Mouse (Mus musculus): Measurements from ENCODE around the gene Nhlrc3. TPM values are rescaled to one million over a fixed set of nuclear protein-coding genes. Genes with fewer than 3 reads are reported as not detected.

The Nhlrc3 gene
- polyA plus RNA-seq, 1 experiment: 9.9 TPM

DNA sequence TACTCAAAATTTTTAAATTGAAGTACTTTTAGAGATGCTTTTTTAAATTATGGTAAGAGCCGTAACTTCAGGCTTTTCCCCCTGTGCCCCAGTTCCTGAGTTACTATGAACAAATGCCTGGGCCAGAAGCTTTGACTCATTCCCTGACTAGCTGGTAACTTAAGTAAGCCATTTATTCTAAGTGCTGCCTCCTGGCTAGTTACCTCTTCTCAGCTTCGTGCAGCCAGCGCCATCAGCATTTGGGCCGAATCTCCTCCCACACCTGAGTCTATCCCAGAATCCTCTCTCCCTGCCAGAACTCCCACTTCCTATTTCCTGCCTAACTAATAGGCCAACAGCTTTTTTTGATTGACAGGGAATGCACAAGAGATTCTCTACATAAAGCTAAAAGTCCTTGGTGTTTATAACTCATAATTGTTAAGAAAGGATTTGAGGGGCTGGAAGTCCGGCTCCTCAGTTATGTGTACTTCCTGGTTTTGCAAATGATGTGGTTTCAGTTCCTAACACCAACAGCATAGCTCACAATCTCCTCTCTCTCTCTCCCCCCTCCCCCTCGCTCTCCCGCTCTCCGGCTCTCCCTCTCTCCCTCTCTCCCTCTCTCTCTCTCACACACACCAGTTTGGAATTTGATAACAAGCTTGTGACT lies 20.4 kb upstream of the Nhlrc3 start:
- DNase-seq: no peak
- peaks cover 12% of the 10 kb centered on the region for H3K36me3 ChIP-seq (ENCODE audit: control insufficient read depth, insufficient read depth, low read length)
- TF ChIP-seq CTCF (IDR thresholded peaks at IDR 0.05; ENCODE audit: borderline replicate concordance, control insufficient read depth, extremely low read depth, insufficient read depth, low read length, poor library complexity) (no peak), POLR2A (IDR thresholded peaks at IDR 0.05; ENCODE audit: control insufficient read depth, extremely low read depth, insufficient read depth, low read length, poor library complexity) (no peak)
- H3K4me1 ChIP-seq (replicated peaks; ENCODE audit: control insufficient read depth, insufficient read depth, low read length): no peaks in the 10 kb centered on the region
- no peaks in the 10 kb centered on the region for H3K27me3 ChIP-seq (ENCODE audit: control insufficient read depth, insufficient read depth, low read length)
- H3K27ac ChIP-seq (ENCODE audit: control insufficient read depth, insufficient read depth, low read length): no peak overlapping the region
- no peak overlapping the region for H3K4me3 ChIP-seq (ENCODE audit: control insufficient read depth, insufficient read depth, low read length)
- WGBS: 58% methylated on average over 8 of the region's 8 CpGs

DNA sequence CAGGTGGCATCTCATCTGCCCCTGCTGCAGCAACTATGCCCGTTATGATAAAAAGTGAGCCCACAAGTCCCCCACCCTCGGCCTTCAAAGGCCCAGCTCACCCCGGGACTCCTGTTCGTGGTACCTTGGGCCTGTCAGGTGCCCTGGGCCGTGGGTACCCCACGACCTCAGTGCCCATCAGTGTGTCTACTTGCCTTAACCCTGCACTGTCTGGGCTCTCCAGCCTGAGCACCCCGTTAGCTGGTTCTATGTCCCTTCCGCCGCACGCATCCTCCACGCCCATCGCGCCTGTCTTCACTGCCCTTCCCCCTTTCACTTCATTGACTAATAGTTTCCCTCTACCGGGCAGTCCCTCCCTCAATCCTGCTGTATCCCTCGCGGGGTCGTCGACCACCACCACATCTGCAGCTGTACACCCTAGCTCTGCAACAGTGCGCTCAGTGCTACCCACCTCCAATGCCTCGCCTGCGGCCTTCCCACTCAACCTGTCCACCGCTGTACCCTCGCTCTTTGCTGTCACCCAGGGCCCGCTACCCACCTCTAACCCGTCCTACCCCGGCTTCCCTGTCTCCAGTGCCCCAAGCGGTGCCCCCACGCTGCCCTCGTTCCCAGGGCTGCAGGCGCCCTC lies 15.4 kb upstream of the Nhlrc3 start:
- TF ChIP-seq POLR2A (IDR thresholded peaks at IDR 0.05; ENCODE audit: control insufficient read depth, extremely low read depth, insufficient read depth, low read length, poor library complexity) (no peak), CTCF (IDR thresholded peaks at IDR 0.05; ENCODE audit: borderline replicate concordance, control insufficient read depth, extremely low read depth, insufficient read depth, low read length, poor library complexity) (no peak)
- no peak overlapping the region for H3K4me3 ChIP-seq (ENCODE audit: control insufficient read depth, insufficient read depth, low read length)
- no peak for DNase-seq
- H3K27ac ChIP-seq (ENCODE audit: control insufficient read depth, insufficient read depth, low read length): no peak overlapping the region
- H3K4me1 ChIP-seq (replicated peaks; ENCODE audit: control insufficient read depth, insufficient read depth, low read length): no peaks in the 10 kb centered on the region
- 98% methylated on average over 30 of the region's 30 CpGs for WGBS
- peaks cover 57% of the 10 kb centered on the region for H3K36me3 ChIP-seq (ENCODE audit: control insufficient read depth, insufficient read depth, low read length)
- H3K27me3 ChIP-seq (ENCODE audit: control insufficient read depth, insufficient read depth, low read length): no peaks in the 10 kb centered on the region

DNA sequence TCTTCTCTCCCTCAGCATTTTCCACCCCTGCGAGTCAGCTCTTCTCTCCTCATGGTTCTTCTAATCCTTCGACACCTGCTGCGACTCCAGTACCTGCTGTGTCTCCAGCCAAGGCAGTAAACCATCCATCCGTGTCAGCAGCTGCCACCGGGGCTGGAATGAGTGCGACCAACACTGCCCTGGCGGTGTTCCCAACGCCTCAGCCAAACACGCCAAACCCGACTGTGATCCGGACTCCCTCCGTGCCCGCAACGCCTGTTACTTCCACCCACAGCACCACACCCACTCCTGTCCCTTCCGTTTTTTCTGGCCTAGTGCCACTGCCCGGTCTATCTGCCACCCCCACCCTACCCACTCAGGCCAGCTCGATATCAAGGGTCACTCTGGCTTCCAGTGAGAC lies 14.3 kb upstream of the Nhlrc3 start:
- Histone ChIP-seq H3K27me3 (ENCODE audit: control insufficient read depth, insufficient read depth, low read length) (no peaks in the 10 kb centered on the region), H3K4me3 (ENCODE audit: control insufficient read depth, insufficient read depth, low read length) (no peak overlapping the region), H3K27ac (ENCODE audit: control insufficient read depth, insufficient read depth, low read length) (no peak overlapping the region), H3K4me1 (replicated peaks; ENCODE audit: control insufficient read depth, insufficient read depth, low read length) (no peaks in the 10 kb centered on the region), H3K36me3 (ENCODE audit: control insufficient read depth, insufficient read depth, low read length) (peaks cover 68% of the 10 kb centered on the region)
- 93% methylated on average over 17 of the region's 17 CpGs for WGBS
- TF ChIP-seq CTCF (IDR thresholded peaks at IDR 0.05; ENCODE audit: borderline replicate concordance, control insufficient read depth, extremely low read depth, insufficient read depth, low read length, poor library complexity) (no peak), POLR2A (IDR thresholded peaks at IDR 0.05; ENCODE audit: control insufficient read depth, extremely low read depth, insufficient read depth, low read length, poor library complexity) (no peak)
- no peak for DNase-seq

- 78% methylated on average over 6 of the region's 6 CpGs for WGBS
- Histone ChIP-seq H3K4me3 (ENCODE audit: control insufficient read depth, insufficient read depth, low read length) (no peak overlapping the region), H3K27me3 (ENCODE audit: control insufficient read depth, insufficient read depth, low read length) (no peaks in the 10 kb centered on the region), H3K27ac (ENCODE audit: control insufficient read depth, insufficient read depth, low read length) (no peak overlapping the region), H3K4me1 (replicated peaks; ENCODE audit: control insufficient read depth, insufficient read depth, low read length) (no peaks in the 10 kb centered on the region), H3K36me3 (ENCODE audit: control insufficient read depth, insufficient read depth, low read length) (peaks cover 77% of the 10 kb centered on the region)
- no peak for TF ChIP-seq POLR2A (IDR thresholded peaks at IDR 0.05; ENCODE audit: control insufficient read depth, extremely low read depth, insufficient read depth, low read length, poor library complexity)
- peak; percentile 16; the same call in 1 of the 2 replicates for TF ChIP-seq CTCF (IDR thresholded peaks at IDR 0.05; ENCODE audit: borderline replicate concordance, control insufficient read depth, extremely low read depth, insufficient read depth, low read length, poor library complexity)
- peak; percentile 21 for DNase-seq
Measured at GRCm38 (mm10) chr3:53475889-53476288, 12.8 kb upstream of the Nhlrc3 start.

DNA sequence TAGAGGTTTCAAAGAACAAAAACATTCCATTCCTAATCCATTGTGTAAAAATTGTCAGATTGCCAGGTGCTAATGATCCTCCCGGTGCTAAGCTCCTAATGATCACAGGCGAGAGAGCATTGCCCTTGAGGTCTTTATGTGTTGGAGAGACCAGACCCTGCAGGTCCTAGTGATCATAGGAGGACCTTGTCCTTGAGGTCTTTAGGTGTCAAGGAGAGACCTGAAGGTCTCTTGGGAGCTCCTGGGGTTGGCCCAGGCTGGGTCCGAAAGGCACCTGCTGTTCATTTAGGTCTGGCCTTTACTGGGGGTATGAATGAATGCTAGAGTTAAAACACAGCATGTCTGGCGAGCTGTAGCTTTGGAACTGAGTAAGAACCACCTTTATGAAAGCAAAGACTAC lies 11.0 kb upstream of the Nhlrc3 start:
- Histone ChIP-seq H3K4me3 (ENCODE audit: control insufficient read depth, insufficient read depth, low read length) (no peak overlapping the region), H3K27ac (ENCODE audit: control insufficient read depth, insufficient read depth, low read length) (no peak overlapping the region), H3K36me3 (ENCODE audit: control insufficient read depth, insufficient read depth, low read length) (peaks cover 77% of the 10 kb centered on the region), H3K27me3 (ENCODE audit: control insufficient read depth, insufficient read depth, low read length) (no peaks in the 10 kb centered on the region), H3K4me1 (replicated peaks; ENCODE audit: control insufficient read depth, insufficient read depth, low read length) (no peaks in the 10 kb centered on the region)
- 93% methylated on average over 4 of the region's 4 CpGs for whole genome bisulfite sequencing
- no peak for DNase-seq
- TF ChIP-seq POLR2A (IDR thresholded peaks at IDR 0.05; ENCODE audit: control insufficient read depth, extremely low read depth, insufficient read depth, low read length, poor library complexity): no peak

GRCm38 (mm10) chr3:53472061-53472460 lies 8.9 kb upstream of the Nhlrc3 start:
- DNase-seq: no peak
- no peak overlapping the region for H3K4me3 ChIP-seq (ENCODE audit: control insufficient read depth, insufficient read depth, low read length)
- H3K4me1 ChIP-seq (replicated peaks; ENCODE audit: control insufficient read depth, insufficient read depth, low read length): no peaks in the 10 kb centered on the region
- H3K27ac ChIP-seq (ENCODE audit: control insufficient read depth, insufficient read depth, low read length): no peak overlapping the region
- TF ChIP-seq CTCF (IDR thresholded peaks at IDR 0.05; ENCODE audit: borderline replicate concordance, control insufficient read depth, extremely low read depth, insufficient read depth, low read length, poor library complexity): no peak
- TF ChIP-seq POLR2A (IDR thresholded peaks at IDR 0.05; ENCODE audit: control insufficient read depth, extremely low read depth, insufficient read depth, low read length, poor library complexity): no peak
- peaks cover 61% of the 10 kb centered on the region for H3K36me3 ChIP-seq (ENCODE audit: control insufficient read depth, insufficient read depth, low read length)
- WGBS: 97% methylated on average over 5 of the region's 5 CpGs
- no peaks in the 10 kb centered on the region for H3K27me3 ChIP-seq (ENCODE audit: control insufficient read depth, insufficient read depth, low read length)

Measured in thymus, adult 2 months (tissue).